Mouse (Mus musculus) intestine, postnatal 0 days (tissue): ENCODE results near the gene Zbtb39. TPM values are rescaled to one million over a fixed set of nuclear protein-coding genes. Genes with fewer than 3 reads are reported as not detected.

Experiments
- ATAC-seq: fragments of 200-750 bp; cut with Nextera tagmentation; 2 replicates; pipeline ENCODE4 v1.8.0; 2017; ENCODE audit warnings: mild to moderate bottlenecking, moderate TSS enrichment, moderate library complexity
- H3K27ac ChIP-seq: fragments of 300-500 bp; sonication (generic); 2 replicates; pipeline ENCODE4 v1.5.1; 2014; ENCODE audit warnings: mild to moderate bottlenecking, low read depth, low read length, moderate library complexity
- H3K27me3 ChIP-seq: fragments of 300-500 bp; sonication (generic); replicated peaks from 2 replicates; pipeline ENCODE4 v1.6.1; 2014; ENCODE audit warnings: low read length, mixed read lengths; ENCODE audit not compliant: control insufficient read depth, insufficient read depth
- H3K36me3 ChIP-seq: fragments of 300-500 bp; sonication (generic); 2 replicates; pipeline ENCODE4 v1.6.1; 2014; ENCODE audit warnings: mild to moderate bottlenecking, moderate library complexity; ENCODE audit not compliant: control insufficient read depth, insufficient read depth
- H3K4me1 ChIP-seq: fragments of 300-500 bp; sonication (generic); replicated peaks from 2 replicates; pipeline ENCODE4 v1.6.1; 2014; ENCODE audit warnings: antibody characterized with exemption, low read length, mixed read lengths; ENCODE audit not compliant: control insufficient read depth, insufficient read depth
- H3K4me2 ChIP-seq: fragments of 300-500 bp; sonication (generic); replicated peaks from 2 replicates; pipeline ENCODE4 v1.6.1; 2014; ENCODE audit warnings: low read depth, mild to moderate bottlenecking, moderate library complexity
- H3K4me3 ChIP-seq: fragments of 300-500 bp; sonication (generic); 2 replicates; pipeline ENCODE4 v1.5.1; 2014; ENCODE audit warnings: low read depth, low read length
- H3K9ac ChIP-seq: fragments of 300-500 bp; sonication (generic); 2 replicates; pipeline ENCODE4 v1.6.1; 2014; ENCODE audit warnings: mild to moderate bottlenecking, low read depth, low read length
- H3K9me3 ChIP-seq: fragments of 300-500 bp; sonication (generic); 2 replicates; pipeline ENCODE4 v1.6.1; 2016; ENCODE audit warnings: mixed run types; ENCODE audit not compliant: control insufficient read depth
- CTCF ChIP-seq: sonication (generic); IDR thresholded peaks from 2 replicates; pipeline ENCODE4 v1.5.1; 2016; ENCODE audit warnings: low read depth, mild to moderate bottlenecking, control low read depth, antibody characterized with exemption, moderate library complexity
- WGBS: fragments of 180-500 bp; shearing (Covaris S2); extraction: QIAGEN DNeasy Blood & Tissue Kit; methylation state at CpG from one replicate; pipeline ENCODE4 v1.1.7; 2014; 5-methylcytosine and 5-hydroxymethylcytosine counted together
- polyA plus RNA-seq: library from polyadenylated mRNA; unstranded; fragments of >200 nt; fragmentation: Nextera tagmentation; extraction: Ambion mirVana; gene quantifications from 2 replicates; pipeline ENCODE4 v1.2.1, GENCODE M21; 2015

Gene Zbtb39
- polyA plus RNA-seq, 1 experiment from 2014 or later: 1.3 TPM

GRCm38 (mm10) chr10:127750136-127750777 is 10.9 kb downstream of the Zbtb39 start:
- no peak for ATAC-seq
- 0 out of 2 replicates have a peak, but pooled peaks cover 8% of the 10 kb centered on the region for H3K4me1 ChIP-seq
- no peak overlapping the region for H3K27ac ChIP-seq
- H3K27me3 ChIP-seq: no peaks in the 10 kb centered on the region
- no peak overlapping the region for H3K4me3 ChIP-seq
- WGBS: 62% methylated on average over 24 of the region's 24 CpGs
- no peaks in the 10 kb centered on the region for H3K9me3 ChIP-seq
- H3K36me3 ChIP-seq: peaks cover 18% of the 10 kb centered on the region
- H3K9ac ChIP-seq: no peak overlapping the region
- TF ChIP-seq CTCF: no peak
- H3K4me2 ChIP-seq: peak overlapping the region; percentile 32; the same call in 1 of the 2 replicates

- H3K4me3 ChIP-seq: no peak within 1 kb of the TSS
- H3K9me3 ChIP-seq: no peaks in the 10 kb centered on the region
- H3K4me1 ChIP-seq: peaks cover 8% of the 10 kb centered on the region; the same call in 1 of the 2 replicates
- ATAC-seq: no peak
- 57% methylated on average over 8 of the region's 8 CpGs for WGBS
- no peaks in the 10 kb centered on the region for H3K27me3 ChIP-seq
- no peak within 1 kb of the TSS for H3K27ac ChIP-seq
- no peak for TF ChIP-seq CTCF
- 0 out of 2 replicates have a peak within 1 kb of the TSS, but pooled peaks have one; percentile 32 for H3K4me2 ChIP-seq
- H3K36me3 ChIP-seq: peaks cover 14% of the 10 kb centered on the region
- no peak within 1 kb of the TSS for H3K9ac ChIP-seq
These were observed 12.2 kb downstream of the Zbtb39 start, which contains the start of gene Gpr182 for GRCm38 (mm10) chr10:127751548-127751947. Gpr182 (minus strand) TSS chr10:127751732.

- Histone ChIP-seq H3K4me1 (no peaks in the 10 kb centered on the region; the same call in 1 of the 2 replicates), H3K9me3 (no peaks in the 10 kb centered on the region), H3K4me2 (no peak overlapping the region), H3K4me3 (no peak overlapping the region), H3K36me3 (no peaks in the 10 kb centered on the region), H3K9ac (no peak overlapping the region), H3K27me3 (no peaks in the 10 kb centered on the region), H3K27ac (no peak overlapping the region)
- WGBS: 71% methylated on average over 6 of the region's 6 CpGs
- ATAC-seq: no peak
- TF ChIP-seq CTCF: no peak
These were observed 15.3 kb downstream of the Zbtb39 start for GRCm38 (mm10) chr10:127754566-127755166.

- H3K4me1 ChIP-seq: no peaks in the 10 kb centered on the region; the same call in 1 of the 2 replicates
- TF ChIP-seq CTCF: no peak
- no peak overlapping the region for H3K27ac ChIP-seq
- no peak overlapping the region for H3K4me2 ChIP-seq
- H3K27me3 ChIP-seq: no peaks in the 10 kb centered on the region
- no peaks in the 10 kb centered on the region for H3K36me3 ChIP-seq
- WGBS: 59% methylated on average over 3 of the region's 3 CpGs
- no peak overlapping the region for H3K9ac ChIP-seq
- no peaks in the 10 kb centered on the region for H3K9me3 ChIP-seq
- no peak for ATAC-seq
- H3K4me3 ChIP-seq: no peak overlapping the region
These were observed 15.9 kb downstream of the Zbtb39 start for GRCm38 (mm10) chr10:127755246-127755645.

- WGBS: 28% methylated on average over 17 of the region's 18 CpGs
- peak overlapping the region; percentile 57 for H3K4me2 ChIP-seq
- H3K9ac ChIP-seq: no peak overlapping the region; the same call in 1 of the 2 replicates
- H3K36me3 ChIP-seq: no peaks in the 10 kb centered on the region
- H3K4me1 ChIP-seq: no peaks in the 10 kb centered on the region; the same call in 1 of the 2 replicates
- no peaks in the 10 kb centered on the region for H3K9me3 ChIP-seq
- ATAC-seq: no peak
- no peaks in the 10 kb centered on the region for H3K27me3 ChIP-seq
- H3K27ac ChIP-seq: no peak overlapping the region
- TF ChIP-seq CTCF: no peak
- H3K4me3 ChIP-seq: 0 out of 2 replicates have a peak overlapping the region, but pooled peaks have one; percentile 11
These were observed 16.6 kb downstream of the Zbtb39 start for GRCm38 (mm10) chr10:127755770-127756468.
